Mouse (Mus musculus) brain, embryonic 14.5 days (tissue): Measurements from ENCODE around the gene Nedd9. TPM values are rescaled to one million over a fixed set of nuclear protein-coding genes. Genes with fewer than 3 reads are reported as not detected.
"Not testable (repeated sequence)": the region's sequence is repeated elsewhere in the genome, so short reads cannot be mapped to it uniquely, and the experiment has no call there.

Experiments
- DNase-seq: peaks from one replicate; pipeline ENCODE4 v3.0.0-alpha.2; 2011; ENCODE audit warnings: low read depth
- CTCF ChIP-seq: fragments of 200-500 bp; IDR thresholded peaks from 2 replicates; pipeline ENCODE4 v1.5.1; 2012; ENCODE audit warnings: inconsistent platforms, mild to moderate bottlenecking, moderate library complexity, borderline replicate concordance; ENCODE audit not compliant: insufficient read depth, insufficient read length; ENCODE audit errors: extremely low read depth
- POLR2A ChIP-seq: fragments of 200-500 bp; IDR thresholded peaks from 2 replicates; pipeline ENCODE4 v1.6.1; 2012; ENCODE audit warnings: mild to moderate bottlenecking, inconsistent platforms, borderline replicate concordance; ENCODE audit not compliant: poor library complexity, insufficient read depth, insufficient read length, severe bottlenecking; ENCODE audit errors: extremely low read depth
- polyA plus RNA-seq: library from polyadenylated mRNA; depleted of rRNA; stranded (reverse); fragments of >200 nt; gene quantifications from 2 replicates; pipeline ENCODE4 v1.2.3, GENCODE M21; 2012; rRNA removed

Gene Nedd9
- polyA plus RNA-seq, 1 experiment = 14.1 TPM

GRCm38 (mm10) chr13:41263304-41264006 is 223.7 kb downstream of the Nedd9 start:
- TF ChIP-seq CTCF = no peak
- no peak for TF ChIP-seq POLR2A
- no peak for DNase-seq

GRCm38 (mm10) chr13:41261617-41262016 is 225.5 kb downstream of the Nedd9 start:
- not testable (repeated sequence) for DNase-seq

Other genes starting within 250 kb of the Nedd9 start
- gene Smim13, start 237.5 kb downstream of the Nedd9 start, polyA plus RNA-seq = 17.3 and 24.5 TPM in 2 replicates
- not detected in 2 replicates for gene Gm17364, start 213.4 kb downstream of the Nedd9 start, polyA plus RNA-seq
- 10.8 and 20.4 TPM in 2 replicates for gene Tmem170b, start 118.5 kb upstream of the Nedd9 start, polyA plus RNA-seq